Mouse (Mus musculus) left cerebral cortex, postnatal 36 days (tissue): Measurements from ENCODE around the gene Fkbp14. TPM values are rescaled to one million over a fixed set of nuclear protein-coding genes. Genes with fewer than 3 reads are reported as not detected.

Experiments used
- DNase-seq, 2 experiments: peaks; one replicate each; pipeline ENCODE4 v3.0.0; 2021 to 2022; ENCODE audit warnings: low spot score in 2 of 2, mixed read lengths in 1 of 2
- intact Hi-C: fragments of 180-260 bp; cut with DNase I; formaldehyde crosslinking; loops from one replicate; pipeline ENCODE4 v1.15.1; 2025
- total RNA-seq, 2 experiments: library from RNA; stranded (reverse); gene quantifications; 2 replicates each; pipeline ENCODE4 v1.2.3; 2021

The Fkbp14 gene
- total RNA-seq, result 1 to 10 TPM; 7.3 to 9.9 TPM

DNA sequence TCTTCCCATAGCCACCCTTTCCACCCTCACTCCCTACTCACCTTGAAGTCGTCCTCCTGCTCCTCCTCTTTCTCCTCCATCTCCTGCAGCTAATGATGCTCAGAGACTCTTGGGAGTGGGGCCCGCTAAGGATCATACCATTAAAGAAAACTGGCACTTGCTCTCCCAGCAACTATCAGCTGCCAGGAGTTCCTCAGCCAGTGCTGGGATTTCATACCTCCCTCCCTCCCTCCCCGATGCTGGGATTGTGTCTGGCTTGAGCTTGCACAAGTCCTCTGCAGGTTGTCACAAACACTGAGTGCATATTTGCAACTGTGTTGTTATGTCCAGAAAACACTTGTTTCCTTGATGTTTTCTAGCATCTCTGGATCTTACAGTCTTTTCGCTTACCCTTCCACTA, at the start of gene Fkbp14:
Gene Fkbp14, minus strand, starts transcription at position 101 of the 400 bp plus-strand sequence.
- intact Hi-C loops, result loop anchor here (5.0 to 10.0 kb wide), 2 partner anchors 215 to 558 kb away; no protein-coding TSS in a partner anchor
- DNase-seq, result no peak

GRCm38 (mm10) chr6:54643181-54643580, 46.1 kb upstream of the Fkbp14 start:
- intact Hi-C loops, result no loop called here
- DNase-seq, result no peak

DNA sequence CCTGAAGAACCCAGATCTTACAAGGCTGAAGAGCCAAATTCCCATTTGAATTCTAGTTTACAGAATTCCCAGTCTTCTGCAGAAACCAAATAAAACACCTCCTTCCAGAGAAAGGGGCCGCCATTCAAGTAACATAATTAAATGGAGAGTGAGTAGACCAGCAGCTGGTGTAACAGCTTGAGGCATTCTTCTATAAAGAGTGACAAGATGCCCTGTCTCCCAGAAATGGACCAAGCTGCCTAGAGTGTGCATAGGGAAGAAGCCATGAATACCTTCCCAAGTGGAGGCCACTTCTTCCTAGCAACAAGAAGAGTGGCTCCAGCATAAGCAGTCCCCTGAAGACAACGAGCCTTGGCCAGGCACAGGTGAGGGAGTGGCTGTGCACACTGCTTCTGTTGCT, 44.8 kb upstream of the Fkbp14 start:
- intact Hi-C loops, result no loop called here
- DNase-seq, result peak; percentile 14 to 37

GRCm38 (mm10) chr6:54639877-54640276, 42.8 kb upstream of the Fkbp14 start:
- intact Hi-C loops, result no loop called here
- DNase-seq, result no peak

- intact Hi-C loops, result no loop called here
- DNase-seq, result no peak
Observed at GRCm38 (mm10) chr6:54631462-54631861, 34.4 kb upstream of the Fkbp14 start.

DNA sequence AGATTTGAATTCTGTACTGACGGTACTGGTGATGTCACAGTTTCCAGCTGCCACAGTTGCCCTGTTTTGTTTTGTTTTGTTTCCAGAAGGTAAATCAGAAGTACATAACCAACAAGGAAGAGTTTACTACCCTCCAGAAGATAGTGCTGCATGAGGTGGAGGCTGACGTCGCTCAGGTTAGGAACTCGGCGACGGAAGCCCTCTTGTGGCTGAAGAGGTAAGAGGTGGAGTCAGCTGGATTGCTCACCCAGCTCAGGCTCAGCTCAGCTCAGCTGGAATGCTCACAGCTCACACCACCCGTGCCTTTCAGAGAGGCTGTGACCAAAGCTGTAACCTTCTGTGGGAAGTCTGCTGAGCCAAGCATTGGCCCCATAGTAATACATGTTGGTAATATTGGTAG, 32.6 kb upstream of the Fkbp14 start:
- DNase-seq, result no peak
- intact Hi-C loops, result no loop called here

DNA sequence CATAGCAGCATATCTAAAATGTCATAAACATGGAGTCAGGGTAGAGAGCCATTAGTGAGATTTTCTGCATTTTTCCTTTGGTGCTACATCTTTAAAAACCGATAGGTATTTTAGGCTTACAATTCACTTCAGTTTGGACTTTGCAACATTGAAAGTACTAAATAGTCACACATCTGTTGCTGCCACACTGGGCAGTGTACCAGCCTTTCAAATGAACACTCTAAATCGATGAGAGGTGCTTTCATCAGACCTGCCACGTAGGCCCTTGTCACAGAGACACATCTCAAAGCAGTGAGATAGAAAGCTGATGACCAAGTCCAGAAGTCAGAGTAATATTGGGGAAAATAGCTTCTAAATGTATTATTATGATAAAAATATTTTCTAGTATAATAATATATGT, 31.3 kb upstream of the Fkbp14 start:
- intact Hi-C loops, result no loop called here
- no peak for DNase-seq

- DNase-seq, result no peak
- intact Hi-C loops, result no loop called here
Observed at GRCm38 (mm10) chr6:54620357-54620756, 23.2 kb upstream of the Fkbp14 start.

- intact Hi-C loops, result no loop called here
- no peak for DNase-seq
Observed at GRCm38 (mm10) chr6:54619530-54619929, 22.4 kb upstream of the Fkbp14 start.

DNA sequence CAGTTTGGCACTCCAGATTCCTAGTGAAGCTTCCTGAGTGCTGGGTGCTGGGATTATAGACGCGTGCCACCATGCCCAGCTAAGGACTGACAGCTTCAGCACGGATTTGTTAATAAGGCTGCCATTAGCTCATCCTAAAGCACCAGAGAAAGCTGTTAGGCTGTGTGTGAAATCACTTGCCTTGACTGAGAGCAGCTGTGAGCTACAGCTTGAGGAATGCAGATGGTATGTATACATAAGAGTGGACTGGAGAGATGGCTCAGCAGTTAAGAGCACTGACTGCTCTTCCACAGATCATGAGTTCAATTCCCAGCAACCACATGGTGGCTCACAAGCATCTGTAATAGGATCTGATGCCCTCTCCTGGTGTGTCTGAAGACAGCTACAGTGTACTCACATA, 20.3 kb upstream of the Fkbp14 start:
- no peak for DNase-seq
- intact Hi-C loops, result no loop called here

DNA sequence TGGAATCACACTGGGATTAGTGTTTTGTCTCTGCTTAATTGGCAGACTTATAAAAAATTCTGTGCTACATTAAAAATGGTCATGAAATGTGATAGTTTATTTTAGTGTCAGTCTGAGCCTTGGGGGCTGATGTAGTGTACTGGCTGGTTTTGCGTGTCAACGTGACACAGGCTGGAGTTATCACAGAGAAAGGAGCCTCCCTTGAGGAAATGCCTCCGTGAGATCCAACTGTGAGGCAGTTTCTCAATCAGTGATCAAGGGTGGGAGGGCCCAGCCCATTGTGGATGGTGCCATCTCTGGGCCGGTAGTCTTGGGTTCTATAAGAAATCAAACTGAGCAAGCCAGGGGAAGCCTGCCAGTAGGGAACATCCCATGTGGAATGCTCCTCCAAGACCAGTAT, 9.1 kb upstream of the Fkbp14 start:
- intact Hi-C loops, result no loop called here
- no peak for DNase-seq

DNA sequence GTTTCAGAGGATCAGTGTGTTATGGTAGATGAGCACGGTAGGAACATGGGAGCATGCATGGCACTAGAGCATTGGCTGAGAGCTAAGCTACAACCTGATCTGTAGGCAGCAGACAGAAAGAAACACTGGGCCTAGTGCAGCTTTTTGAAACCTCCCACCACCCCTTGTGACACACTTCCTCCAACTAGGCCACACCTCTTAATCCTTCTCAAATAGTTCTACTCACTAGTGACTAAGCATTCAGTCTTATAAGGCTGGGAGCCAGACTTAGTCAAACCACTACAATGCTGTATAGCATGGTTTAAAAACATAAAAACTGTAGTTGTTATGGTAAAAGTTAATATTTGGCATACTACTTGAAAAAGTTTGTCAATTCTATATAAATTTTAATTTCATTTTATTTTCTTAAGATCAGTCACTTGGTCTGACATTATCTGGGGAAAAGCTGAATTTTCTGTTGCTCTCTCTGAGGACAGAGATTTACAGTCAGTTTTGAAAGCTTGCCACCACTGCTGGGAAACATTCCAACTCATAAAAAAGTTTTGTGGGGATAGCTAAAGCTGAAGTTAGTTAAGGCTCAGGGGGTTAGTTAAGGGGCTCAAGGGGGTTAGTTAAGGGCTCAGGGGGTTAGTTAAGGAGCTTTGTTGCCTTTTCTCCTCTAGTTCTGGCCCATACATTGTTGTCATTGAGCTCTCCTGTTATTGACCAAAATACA, 7.0 kb upstream of the Fkbp14 start:
- intact Hi-C loops, result no loop called here
- no peak for DNase-seq

DNA sequence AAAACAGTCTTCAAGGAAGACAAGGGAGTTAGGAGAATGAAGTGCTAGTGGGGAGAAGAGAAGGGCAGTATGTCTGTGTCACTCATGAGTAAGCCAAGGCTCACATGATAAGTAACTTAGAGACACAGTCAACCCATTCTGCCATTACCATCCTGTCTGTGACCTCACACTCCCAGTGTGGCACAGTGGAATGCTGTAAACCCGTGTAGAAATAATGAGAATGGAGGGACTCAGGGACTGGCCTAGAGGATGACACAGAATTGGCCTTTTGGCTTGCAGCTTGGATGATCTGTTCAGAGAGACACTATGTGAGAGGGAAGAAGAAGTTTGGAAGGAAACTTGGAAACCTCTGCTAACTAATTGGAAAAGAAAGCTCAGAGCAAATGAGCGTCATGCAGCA, 5.8 kb upstream of the Fkbp14 start:
- intact Hi-C loops, result no loop called here

DNA sequence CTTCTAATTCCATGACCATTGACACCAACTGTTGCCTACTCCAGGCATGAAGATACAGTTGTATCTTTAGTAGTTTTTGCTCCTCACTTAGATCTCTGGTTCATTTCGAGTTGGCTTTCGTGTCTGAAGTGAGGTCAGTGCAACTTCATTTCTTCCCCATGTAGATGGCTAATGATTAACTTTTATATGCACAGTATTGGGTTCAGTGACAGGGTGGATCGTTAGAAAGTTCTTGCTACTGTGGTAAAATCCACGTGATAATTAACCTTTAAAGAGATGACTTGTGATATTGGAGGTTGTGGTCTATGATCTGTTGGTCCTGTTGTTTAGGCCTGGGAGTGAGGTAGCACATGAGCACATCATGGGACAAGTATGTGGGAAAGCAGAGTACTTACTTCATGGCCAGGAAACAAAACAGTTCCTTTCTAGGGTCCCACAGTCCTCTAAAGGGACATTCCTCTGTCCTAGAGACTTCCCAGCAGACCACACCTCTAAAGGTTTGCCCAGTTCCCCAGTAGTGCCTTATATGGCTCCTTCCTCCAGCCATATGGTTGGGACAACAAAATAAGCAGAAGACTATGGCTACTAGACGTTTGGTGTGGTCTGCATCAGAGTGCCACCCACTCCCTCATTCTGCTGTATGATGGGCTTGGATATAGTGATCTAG, 3.7 kb upstream of the Fkbp14 start:
- intact Hi-C loops, result no loop called here

More for the DNA sequence above, 5.8 kb upstream of the Fkbp14 start:
- no peak for DNase-seq

DNA sequence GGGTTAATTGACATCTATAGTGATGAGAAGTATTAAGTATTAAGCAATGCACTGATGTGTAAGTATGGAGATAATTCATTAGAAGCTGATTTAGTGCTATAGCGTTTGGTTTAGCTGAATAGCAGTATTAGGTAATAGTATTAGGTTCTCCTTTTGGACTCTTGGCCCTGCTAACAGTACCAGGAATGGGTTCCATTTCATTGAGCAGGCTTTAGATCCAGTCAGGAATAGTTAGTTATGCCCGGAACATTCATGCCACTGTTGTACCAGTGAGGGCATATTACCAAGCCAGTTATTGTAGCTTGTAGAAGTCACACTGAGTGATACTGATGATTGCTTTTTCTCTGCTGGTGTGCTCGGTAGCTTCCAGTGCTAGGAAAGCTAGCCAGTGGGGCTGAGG, 603 bp upstream of the Fkbp14 start:
- intact Hi-C loops, result loop anchor here (5.0 to 10.0 kb wide), 2 partner anchors 215 to 557 kb away; no protein-coding TSS in a partner anchor
- DNase-seq, result no peak

More for the DNA sequence above, 3.7 kb upstream of the Fkbp14 start:
- no peak for DNase-seq

DNA sequence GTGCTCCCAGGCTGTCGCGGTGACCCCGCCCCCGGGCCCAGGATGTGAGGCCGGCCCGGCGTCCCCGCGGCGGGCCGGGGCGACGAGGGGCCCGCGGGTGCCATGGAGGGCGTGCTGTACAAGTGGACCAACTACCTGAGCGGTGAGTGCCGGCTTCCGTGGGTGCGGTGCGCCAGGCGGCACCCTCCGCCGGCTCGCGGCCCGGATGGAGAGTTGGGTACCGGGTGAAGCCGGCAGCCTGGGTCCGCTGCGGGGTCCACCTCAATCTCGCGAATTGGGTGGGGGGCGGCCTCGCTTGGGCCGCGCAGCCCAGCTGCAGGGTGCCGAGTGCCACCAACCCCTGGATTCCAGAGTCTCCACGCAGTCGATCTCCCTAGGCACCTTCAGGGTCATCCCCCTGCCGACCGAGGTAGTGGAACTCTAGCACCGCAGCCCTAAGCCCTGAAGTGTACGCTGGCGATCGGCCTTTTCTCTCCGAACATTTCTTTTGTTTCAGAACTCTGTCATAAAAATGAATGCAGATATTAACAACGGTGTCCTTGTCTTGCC, 1.7 kb downstream of the Fkbp14 start:
- no peak for DNase-seq
- intact Hi-C loops, result loop anchor here (2.0 to 10.0 kb wide), 3 partner anchors 85 to 559 kb away; partner anchors contain the start of gene Mturn

GRCm38 (mm10) chr6:54594469-54595329, 2.4 kb downstream of the Fkbp14 start, which contains the start of gene Plekha8:
Plekha8 (plus strand) TSS chr6:54595111.
- intact Hi-C loops, result loop anchor here (2.0 to 10.0 kb wide), 3 partner anchors 86 to 560 kb away; partner anchors contain the start of gene Mturn
- peak; percentile 92 to 94 for DNase-seq

- DNase-seq, result no peak
- intact Hi-C loops, result loop anchor here (2.0 to 10.0 kb wide), 2 partner anchors 87 to 561 kb away; partner anchors contain the start of gene Mturn
Observed at GRCm38 (mm10) chr6:54593766-54594468, 3.2 kb downstream of the Fkbp14 start.
